Mouse (Mus musculus): ENCODE data around the gene Washc1.

Gene Washc1

DNA sequence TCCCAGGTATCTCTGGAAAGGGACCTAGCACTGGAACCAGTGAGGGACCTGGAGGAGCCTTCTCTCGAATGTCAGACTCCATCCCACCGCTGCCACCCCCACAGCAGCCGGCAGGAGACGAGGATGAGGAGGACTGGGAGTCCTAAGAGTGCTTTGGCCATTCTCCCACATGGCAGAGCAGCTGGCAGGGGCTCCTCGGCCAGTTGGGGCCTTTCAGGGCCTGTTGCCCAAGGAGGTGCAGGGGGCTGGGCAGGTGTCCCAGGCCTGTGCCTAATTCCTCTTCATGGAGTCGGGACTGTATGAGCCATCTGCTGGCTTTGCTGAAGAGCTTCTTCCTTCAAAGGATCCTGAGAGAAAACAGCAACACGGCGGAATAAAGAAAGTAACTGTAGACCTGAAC lies 7.6 kb downstream of the Washc1 start:
- 52% methylated on average over 8 of the region's 8 CpGs for WGBS

DNA sequence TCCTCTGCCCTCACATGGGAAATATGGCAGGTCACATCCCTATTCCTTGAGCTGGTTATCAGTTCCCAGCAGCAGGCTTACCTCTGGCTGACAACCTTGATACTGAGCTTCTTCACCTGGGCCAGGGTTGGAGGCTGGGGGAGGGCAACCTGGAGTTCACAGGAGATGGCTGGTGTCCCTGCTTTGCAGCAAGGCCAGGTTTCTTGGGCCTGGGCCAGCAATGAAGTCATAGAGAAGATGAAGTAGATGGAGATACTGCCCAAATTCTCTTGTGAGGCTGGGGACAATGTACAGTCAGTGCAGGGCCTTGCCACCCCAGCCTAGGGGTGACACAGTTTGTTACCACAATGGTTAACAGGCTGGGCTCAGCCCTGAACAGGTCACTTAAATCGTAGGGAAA lies 9.4 kb downstream of the Washc1 start:
- WGBS, result 71% methylated on average over 1 of the region's 1 CpGs

- 4% methylated on average over 45 of the region's 45 CpGs for WGBS
Observed at GRCm38 (mm10) chr17:66123066-66123815, 11.9 kb downstream of the Washc1 start, which contains the start of gene Ddx11. Gene Ddx11 (plus strand): TSS chr17:66123520.

GRCm38 (mm10) chr17:66123816-66124610 lies 12.7 kb downstream of the Washc1 start:
- 8% methylated on average over 20 of the region's 20 CpGs for WGBS

DNA sequence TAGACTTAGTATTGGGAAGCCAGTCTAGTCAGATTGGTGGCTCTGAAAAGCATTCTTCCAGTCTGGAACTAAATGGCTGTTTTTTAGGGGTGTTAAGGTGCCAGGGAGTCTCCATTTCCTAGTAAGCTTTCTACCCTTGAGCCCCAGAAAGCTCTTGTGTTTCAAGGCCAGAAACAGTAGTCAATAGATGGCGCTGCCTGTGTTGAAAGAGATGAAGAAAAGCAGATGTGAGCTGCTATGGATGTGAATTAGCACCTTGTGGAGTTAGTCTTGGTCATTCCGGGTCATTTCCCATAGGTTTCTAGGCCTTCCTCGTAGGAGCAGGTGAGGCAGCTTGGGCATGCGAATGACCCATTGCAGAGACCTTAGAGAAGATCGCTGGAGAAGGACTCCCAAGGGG lies 13.9 kb downstream of the Washc1 start:
- WGBS, result 75% methylated on average over 5 of the region's 5 CpGs

DNA sequence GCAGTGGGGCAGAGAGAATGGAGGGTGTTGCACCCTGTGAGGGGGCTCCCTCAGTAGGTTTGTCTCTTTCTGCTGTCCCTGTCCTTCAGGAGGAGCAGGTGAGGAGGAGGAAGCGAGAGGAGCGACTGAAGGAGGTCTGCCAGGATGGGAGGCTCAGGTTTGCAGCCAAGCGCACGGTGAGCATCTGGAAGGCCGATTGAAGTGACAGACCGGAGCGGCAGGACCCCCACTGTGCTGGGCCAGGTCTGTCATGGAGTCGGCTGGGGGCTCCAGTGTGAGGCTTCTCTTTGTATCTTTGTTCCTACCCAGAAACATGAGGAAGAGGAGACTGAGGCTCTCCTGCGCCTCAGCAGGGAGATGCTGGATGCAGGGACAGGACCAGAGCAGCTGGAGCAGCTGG lies 19.0 kb downstream of the Washc1 start:
- 91% methylated on average over 9 of the region's 9 CpGs for WGBS

DNA sequence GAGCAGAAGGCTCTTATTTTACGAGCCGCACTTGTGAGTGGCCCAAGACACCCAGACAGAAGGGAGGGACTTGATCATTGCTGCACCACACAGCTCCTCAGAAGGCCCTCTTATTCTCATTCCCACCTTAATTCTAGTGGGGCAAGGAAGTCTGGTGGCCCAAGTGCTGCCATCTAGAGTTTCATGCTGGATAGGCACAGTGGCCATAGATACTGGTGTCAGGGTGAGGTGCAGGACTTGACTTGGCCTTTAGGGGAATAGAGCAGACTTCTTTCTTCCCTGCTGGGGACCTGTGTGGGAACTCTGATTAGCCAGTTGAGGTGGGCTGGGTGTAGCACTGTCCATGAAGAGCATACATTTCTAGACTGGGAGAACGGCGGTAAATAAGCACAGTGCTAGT lies 19.9 kb downstream of the Washc1 start:
- over 99% methylated on average over 4 of the region's 4 CpGs for WGBS

DNA sequence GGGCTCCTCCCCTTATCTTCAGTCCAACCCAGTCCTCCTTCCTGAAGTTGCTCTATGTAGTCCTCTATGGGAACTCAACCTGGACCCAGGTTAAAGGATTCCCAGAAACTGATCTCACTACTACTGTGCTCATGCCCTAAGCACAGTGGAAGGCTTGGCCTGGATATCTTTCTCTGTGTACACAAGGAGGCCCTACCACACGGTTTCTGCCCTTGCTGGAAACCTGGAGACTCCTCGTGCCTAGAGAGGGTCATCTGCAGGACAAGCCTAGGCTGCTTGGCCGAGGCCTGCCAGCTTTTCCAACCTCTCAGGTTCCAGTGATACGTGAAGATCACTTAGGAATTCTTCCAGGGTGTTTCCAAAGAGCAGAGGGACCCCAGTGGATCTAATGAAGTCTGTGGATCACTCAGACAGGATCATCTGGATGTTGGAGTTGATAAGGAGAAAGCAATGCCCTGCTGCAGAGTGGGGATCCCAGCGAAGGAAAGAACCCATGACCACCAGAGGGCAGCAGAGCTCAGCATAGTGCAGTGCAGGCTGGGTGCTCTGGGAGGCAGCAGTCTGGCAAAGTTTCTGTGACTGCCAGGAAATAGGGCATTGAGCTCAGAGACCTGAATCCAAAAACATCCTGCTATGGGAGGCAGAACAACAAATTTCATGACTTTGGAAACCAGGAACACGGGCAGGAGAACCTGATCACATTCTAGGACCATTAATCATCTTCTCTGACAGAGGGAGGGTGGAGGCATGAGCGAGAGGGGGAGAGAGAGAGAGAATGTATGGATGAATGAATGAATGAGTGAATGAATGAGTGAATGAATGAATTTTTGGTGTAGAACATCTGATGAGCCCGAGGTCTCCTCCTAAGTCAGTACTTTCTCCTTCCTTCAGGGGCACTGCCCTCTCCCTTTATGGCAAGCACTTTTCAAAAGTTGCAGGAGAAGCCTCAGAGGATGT lies 41.6 kb downstream of the Washc1 start:
- 56% methylated on average over 6 of the region's 8 CpGs for WGBS

DNA sequence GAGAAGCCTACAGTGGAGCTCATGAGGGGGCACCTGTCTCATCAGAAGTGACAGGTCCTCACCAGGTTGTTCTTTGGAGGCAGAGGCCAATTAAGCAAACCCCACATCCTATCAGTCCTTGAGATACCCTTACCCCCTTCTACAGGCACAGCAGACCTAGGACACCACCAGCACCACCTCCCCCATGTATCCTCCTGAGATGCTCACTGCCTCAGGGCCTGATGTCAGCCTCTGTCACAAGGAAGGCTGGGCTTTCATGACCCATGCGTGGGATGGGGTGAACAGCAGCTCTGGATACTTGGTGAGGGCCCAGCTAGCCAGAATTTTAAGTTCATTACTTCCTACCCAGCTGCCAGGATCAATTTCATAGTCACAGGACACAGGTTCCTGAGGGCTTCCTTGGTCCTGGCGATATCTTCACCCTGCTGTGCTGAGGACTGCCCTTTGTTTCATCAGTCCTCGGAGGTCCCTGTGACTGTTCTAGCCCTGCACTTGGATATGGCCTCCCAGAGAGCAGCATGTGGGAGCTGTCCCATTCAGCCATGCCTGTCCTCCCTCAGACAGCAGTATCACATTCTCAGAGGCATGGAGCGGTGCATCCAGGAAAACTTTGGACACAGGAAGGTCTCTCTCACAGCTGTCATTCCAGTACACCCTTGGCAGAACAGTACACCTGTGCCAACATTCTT lies 42.5 kb downstream of the Washc1 start:
- WGBS, result 96% methylated on average over 4 of the region's 4 CpGs

GRCm38 (mm10) chr17:66154876-66155275 lies 43.5 kb downstream of the Washc1 start:
- 64% methylated on average over 2 of the region's 2 CpGs for WGBS

- WGBS, result 90% methylated on average over 5 of the region's 5 CpGs
Observed at GRCm38 (mm10) chr17:66158271-66158670, 46.9 kb downstream of the Washc1 start.

DNA sequence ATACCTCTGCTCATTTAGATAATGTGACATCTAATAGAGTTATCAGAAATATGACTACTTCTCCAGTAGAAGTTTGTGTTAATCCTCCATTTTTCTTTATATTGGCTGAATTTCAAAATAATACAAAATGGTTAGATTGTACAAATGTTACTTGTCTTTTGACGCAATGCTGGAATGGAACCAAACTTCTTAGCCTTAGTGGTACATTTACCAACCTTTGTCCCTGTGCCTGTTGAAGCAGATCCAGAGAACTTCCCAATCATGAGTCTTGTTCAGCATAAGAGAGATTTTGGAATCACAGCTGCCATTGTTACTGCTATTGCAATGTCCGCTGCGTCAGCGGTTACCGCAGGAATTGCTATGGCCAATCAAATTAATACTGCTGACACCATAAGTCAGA lies 55.8 kb downstream of the Washc1 start:
- 97% methylated on average over 5 of the region's 5 CpGs for WGBS
